Mouse (Mus musculus) subcutaneous adipose tissue, adult 2 months (tissue): ENCODE results near the gene Pbx2. TPM values are rescaled to one million over a fixed set of nuclear protein-coding genes. Genes with fewer than 3 reads are reported as not detected.

Experiments used
- polyA plus RNA-seq: library from polyadenylated mRNA; depleted of rRNA; stranded (reverse); fragments of >200 nt; gene quantifications from 2 replicates; pipeline ENCODE4 v1.2.3, GENCODE M21; 2012; ENCODE audit warnings: low replicate concordance; rRNA removed

The Pbx2 gene
- 51.4 and 93.8 TPM in 2 replicates for polyA plus RNA-seq

GRCm38 (mm10) chr17:34591029-34591993 lies at the start of gene Pbx2:
Gene Pbx2, plus strand, starts transcription at chr17:34591266.

GRCm38 (mm10) chr17:34564003-34564421 lies 27.1 kb upstream of the Pbx2 start, which contains the start of gene Notch4:
Gene Notch4, plus strand, starts transcription at chr17:34564268.

GRCm38 (mm10) chr17:34589681-34590101 lies 1.4 kb upstream of the Pbx2 start, which contains the start of gene Gpsm3:
Gene Gpsm3, plus strand, starts transcription at chr17:34589806.

GRCm38 (mm10) chr17:34597566-34598095 lies 6.6 kb downstream of the Pbx2 start, which contains the start of gene Ager:
Gene Ager, plus strand, starts transcription at chr17:34597862.

GRCm38 (mm10) chr17:34603375-34604060 lies 12.5 kb downstream of the Pbx2 start, which contains the start of gene Rnf5:
Gene Rnf5, minus strand, starts transcription at chr17:34603690.

GRCm38 (mm10) chr17:34604061-34604508 lies 13.0 kb downstream of the Pbx2 start, which contains the start of gene Agpat1:
Gene Agpat1, plus strand, starts transcription at chr17:34604262.

GRCm38 (mm10) chr17:34615871-34616270 lies 24.8 kb downstream of the Pbx2 start, which contains the start of gene Egfl8:
Gene Egfl8, minus strand, starts transcription at chr17:34615971.

GRCm38 (mm10) chr17:34627943-34628643 lies 37.0 kb downstream of the Pbx2 start, which contains the start of gene Ppt2:
Gene Ppt2, minus strand, starts transcription at chr17:34628510.

GRCm38 (mm10) chr17:34629221-34629751 lies 38.2 kb downstream of the Pbx2 start, which contains the start of gene Prrt1:
Gene Prrt1, plus strand, starts transcription at chr17:34629533.

GRCm38 (mm10) chr17:34644608-34645007 lies 53.5 kb downstream of the Pbx2 start, which contains the start of gene Fkbpl:
Gene Fkbpl, plus strand, starts transcription at chr17:34644764.

Other genes starting within 250 kb of the Pbx2 start
- 1.3 TPM in 2 replicates for gene Btnl2, start 236.4 kb upstream of the Pbx2 start, polyA plus RNA-seq
- gene Btnl1, start 214.1 kb upstream of the Pbx2 start, polyA plus RNA-seq, result not detected in 2 replicates
- 0.94 and 1.8 TPM in 2 replicates for gene BC051142, start 192.4 kb upstream of the Pbx2 start, polyA plus RNA-seq
- 0.40 TPM in 1 of 2 replicates, not detected in the other for gene Btnl4, start 113.9 kb upstream of the Pbx2 start, polyA plus RNA-seq
- gene Btnl6, start 73.9 kb upstream of the Pbx2 start, polyA plus RNA-seq, result not detected in 2 replicates
- 22.4 and 68.7 TPM in 2 replicates for gene Notch4, start 27.0 kb upstream of the Pbx2 start, polyA plus RNA-seq
- gene Gpsm3, start 1.5 kb upstream of the Pbx2 start, polyA plus RNA-seq, result 14.5 and 19.6 TPM in 2 replicates
- 2.8 and 4.0 TPM in 2 replicates for gene Ager, start 6.6 kb downstream of the Pbx2 start, polyA plus RNA-seq
- 90.6 and 100 TPM in 2 replicates for gene Rnf5, start 12.4 kb downstream of the Pbx2 start, polyA plus RNA-seq
- 234 and 241 TPM in 2 replicates for gene Agpat1, start 13.0 kb downstream of the Pbx2 start, polyA plus RNA-seq
- gene Egfl8, start 24.7 kb downstream of the Pbx2 start, polyA plus RNA-seq, result 5.7 and 6.5 TPM in 2 replicates
- 51.8 and 56.8 TPM in 2 replicates for gene Ppt2, start 37.2 kb downstream of the Pbx2 start, polyA plus RNA-seq
- gene Prrt1, start 38.3 kb downstream of the Pbx2 start, polyA plus RNA-seq, result 3.7 and 6.6 TPM in 2 replicates
- 6.4 and 7.2 TPM in 2 replicates for gene Fkbpl, start 53.5 kb downstream of the Pbx2 start, polyA plus RNA-seq
- gene Atf6b, start 55.9 kb downstream of the Pbx2 start, polyA plus RNA-seq, result 65.5 and 103 TPM in 2 replicates
- 90.8 and 117 TPM in 2 replicates for gene Tnxb, start 79.3 kb downstream of the Pbx2 start, polyA plus RNA-seq
- 136 and 385 TPM in 2 replicates for gene C4b, start 152.6 kb downstream of the Pbx2 start, polyA plus RNA-seq
- gene Cyp21a1, start 213.3 kb downstream of the Pbx2 start, polyA plus RNA-seq, result 0.26 and 1.6 TPM in 2 replicates
- 37.5 and 44.6 TPM in 2 replicates for gene Stk19, start 245.7 kb downstream of the Pbx2 start, polyA plus RNA-seq
- 65.8 and 69.5 TPM in 2 replicates for gene Dxo, start 245.8 kb downstream of the Pbx2 start, polyA plus RNA-seq